Mouse (Mus musculus) spleen, postnatal 10 days (tissue): ENCODE measurements around the gene Lpin1.
A peak's percentile ranks its signal among the peaks of the same experiment; 100 is the strongest.

Experiments
- DNase-seq, 2 experiments: peaks; one replicate each; pipeline ENCODE4 v3.0.0; 2021 to 2022; ENCODE audit warnings: low spot score in 2 of 2

Lpin1 gene

DNA sequence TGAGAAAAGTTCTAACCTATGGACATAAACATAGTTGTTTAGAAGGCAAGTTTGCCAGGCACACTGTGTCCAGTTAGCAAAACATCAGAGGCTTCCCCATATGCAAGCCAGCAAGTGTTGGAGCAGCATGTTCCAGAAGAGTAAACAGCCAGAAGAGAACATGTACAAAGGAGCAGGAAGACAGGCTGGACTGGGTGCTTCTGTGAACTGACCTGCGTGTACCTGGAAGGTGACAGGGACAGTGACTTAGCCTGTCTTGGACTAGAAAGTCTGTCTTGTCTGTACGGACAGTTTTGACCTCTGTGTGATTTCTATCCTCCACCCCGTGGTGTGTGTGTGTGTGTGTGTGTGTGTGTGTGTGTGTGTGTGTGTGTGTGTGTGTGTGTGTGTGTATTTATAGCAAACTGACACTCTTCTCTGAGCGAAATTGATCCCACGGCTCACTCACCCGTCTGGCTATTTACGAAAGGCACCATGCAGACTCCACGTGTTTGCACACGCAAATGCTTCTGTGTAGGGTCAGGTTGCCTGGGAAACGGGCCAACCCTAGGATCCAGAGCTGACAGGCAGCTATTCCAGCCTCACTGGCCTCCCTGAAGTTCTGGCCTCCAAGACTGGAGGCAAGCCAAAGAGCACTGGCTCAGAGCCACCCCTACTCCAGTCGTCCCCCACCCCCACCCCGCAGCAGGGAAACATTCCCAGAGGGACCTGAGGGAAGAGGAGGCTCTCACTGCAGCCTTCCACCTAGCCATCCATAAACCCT, 7.9 kb upstream of the Lpin1 start:
- peak in 1 of 2 experiments; percentile 15 for DNase-seq

DNA sequence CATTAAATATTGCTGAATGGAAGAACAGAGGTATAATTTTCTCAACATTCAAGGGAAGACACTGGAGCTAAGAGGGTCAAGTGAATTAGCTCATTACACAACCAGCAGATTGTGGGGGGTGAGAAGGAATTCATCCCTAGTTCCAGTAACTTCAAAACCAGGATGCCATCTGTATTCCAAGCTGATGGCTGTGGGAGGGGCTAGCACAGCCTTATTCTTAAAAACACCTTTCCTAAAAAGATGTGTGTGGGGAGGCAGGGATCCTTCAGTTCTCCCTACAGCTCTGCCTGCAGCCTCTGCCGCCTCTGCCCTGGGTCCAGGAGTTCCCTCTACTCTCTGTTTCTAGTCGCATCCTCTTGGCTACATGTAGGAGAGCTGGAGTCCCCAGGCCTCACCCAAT, 5.0 kb upstream of the Lpin1 start:
- DNase-seq = no peak

DNA sequence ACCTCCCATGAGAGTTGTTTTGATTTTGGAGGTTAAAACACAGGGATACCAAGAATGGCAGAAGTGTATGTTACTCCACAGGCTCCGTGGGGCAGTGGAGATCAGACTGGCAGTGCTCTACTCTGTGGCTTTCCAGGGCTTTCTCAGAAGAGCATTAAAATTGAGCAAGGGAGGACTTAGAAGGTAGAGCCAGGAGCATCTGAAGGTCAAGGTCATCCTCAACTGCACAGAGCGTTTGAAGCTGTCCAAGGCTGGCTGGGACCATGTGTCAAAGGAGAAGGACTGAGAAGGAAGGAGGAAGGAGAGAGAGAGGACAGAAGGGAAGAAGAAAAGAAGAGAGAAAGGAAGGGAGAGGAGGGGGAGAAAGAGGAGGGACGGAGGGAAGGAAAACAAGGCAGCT, 3.8 kb upstream of the Lpin1 start:
- no peak for DNase-seq

- DNase-seq = no peak
These were observed 5.1 kb downstream of the Lpin1 start for GRCm38 (mm10) chr12:16605624-16606023.

GRCm38 (mm10) chr12:16602271-16602670, 8.5 kb downstream of the Lpin1 start:
- DNase-seq = no peak

- no peak for DNase-seq
These were observed 10.4 kb downstream of the Lpin1 start for GRCm38 (mm10) chr12:16600374-16600773.

DNA sequence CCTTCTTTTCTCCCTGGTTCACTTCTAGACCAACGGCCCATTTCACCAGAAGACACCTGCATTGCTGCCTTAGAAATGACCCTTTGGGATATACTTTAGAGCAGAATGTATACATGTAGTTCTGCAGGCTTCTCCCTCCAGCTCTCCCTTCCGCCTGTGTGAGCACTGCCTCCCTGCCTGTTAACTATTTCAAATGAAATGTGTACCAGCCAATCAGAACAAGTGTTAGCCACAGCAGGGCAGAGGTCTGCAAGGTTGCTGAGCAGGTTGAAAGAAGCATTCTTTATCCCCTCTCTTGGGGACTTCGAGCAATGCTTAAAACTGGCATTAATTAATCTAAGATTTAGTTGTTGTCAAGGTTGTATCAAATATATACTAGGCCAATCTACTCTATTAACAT, 11.4 kb downstream of the Lpin1 start:
- no peak for DNase-seq

GRCm38 (mm10) chr12:16593761-16594160, 17.0 kb downstream of the Lpin1 start:
- DNase-seq = no peak

- no peak for DNase-seq
These were observed 17.8 kb downstream of the Lpin1 start for GRCm38 (mm10) chr12:16593014-16593413.

DNA sequence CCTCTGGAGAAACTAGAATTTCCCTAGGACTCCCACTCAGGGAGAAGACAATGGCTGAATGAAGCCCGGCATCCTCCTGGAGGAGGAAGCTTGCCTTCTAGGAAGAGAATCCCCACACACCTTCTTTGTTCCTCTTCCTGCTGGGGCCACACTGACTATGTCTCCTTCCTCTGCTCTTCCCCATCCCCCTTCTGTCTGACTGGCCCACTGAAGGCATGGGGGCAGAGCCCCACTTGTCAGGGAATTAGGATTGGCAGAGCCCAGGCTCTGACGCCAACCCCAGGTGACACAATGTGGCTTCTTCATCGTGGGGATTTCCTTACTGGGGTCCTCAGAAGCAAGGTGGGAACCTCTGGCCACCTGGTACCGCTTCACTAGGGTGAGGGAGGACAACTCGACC, 18.3 kb downstream of the Lpin1 start:
- DNase-seq = no peak

DNA sequence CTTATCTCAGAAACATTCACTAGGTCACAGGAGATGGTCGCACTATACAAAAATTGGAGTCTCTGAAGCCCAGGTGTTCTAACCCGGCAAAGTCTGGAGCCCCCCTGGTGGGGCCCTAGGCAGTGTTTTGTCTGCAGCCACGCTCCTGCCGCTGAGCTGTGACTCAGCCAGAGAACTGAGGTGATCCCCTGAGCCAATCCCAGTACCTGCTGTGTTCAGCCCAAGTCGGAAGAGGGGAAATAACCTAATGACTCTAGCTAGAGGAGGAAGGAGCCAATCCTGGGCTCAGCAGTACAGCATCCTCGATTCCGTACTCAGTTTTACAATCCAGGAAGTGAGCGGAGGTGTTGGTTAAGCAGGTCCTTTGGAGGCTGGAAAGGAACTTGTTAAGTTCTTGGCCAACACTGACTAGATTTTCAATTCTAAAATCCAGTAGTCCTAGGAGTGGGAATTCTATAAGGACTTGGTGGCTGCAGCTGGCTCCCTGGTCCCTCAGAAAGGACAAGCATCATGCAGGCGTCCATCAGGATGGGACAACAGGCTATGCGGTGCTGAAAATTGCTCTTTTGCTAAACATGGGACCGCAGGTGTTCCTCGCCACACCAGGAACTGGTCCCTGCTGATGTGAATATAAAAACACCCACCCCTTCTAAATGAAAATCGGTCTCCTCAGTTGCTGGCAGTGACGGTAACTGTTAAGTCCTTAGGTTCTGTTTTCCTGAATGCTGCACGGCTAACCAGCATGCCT, 19.1 kb downstream of the Lpin1 start:
- DNase-seq = peak; percentile 44 to 80

- no peak for DNase-seq
These were observed 20.8 kb downstream of the Lpin1 start for GRCm38 (mm10) chr12:16589966-16590365.

DNA sequence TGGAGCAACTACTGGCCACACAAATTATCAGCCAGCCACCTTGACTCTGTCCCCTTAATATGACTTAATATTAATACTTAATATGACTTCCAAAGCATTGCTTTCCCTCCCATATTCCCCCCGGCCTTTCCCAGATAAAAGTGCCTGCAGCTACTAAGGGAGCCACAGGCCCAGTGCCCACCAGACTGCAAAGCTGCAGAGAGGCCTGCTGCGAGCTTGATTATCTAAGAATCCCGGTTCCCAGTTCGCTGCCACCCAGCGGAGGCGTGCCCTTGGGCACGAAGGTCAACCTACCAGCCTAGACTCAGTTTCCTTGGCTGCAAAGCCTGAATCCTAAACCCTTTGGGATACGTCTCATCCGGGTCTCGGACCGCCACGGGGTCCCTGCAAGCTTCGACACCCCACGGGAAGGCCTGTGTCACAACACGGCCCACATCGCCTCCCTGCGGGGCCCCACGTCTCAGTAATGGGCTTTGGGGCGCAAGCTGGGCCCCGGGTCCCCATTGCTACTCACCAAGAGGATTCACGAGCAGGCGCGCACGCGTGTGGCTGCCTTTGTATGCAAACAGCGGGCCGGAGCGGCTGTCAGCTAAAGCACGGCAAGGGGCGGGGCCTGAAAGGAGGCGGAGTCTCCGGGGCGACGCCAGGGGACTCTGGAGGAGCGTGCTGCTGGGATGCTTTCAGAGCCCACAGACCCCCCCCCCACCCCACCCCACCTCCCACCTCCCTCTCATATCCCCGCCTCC, 21.4 kb downstream of the Lpin1 start:
- DNase-seq = peak; percentile 77 to 94

DNA sequence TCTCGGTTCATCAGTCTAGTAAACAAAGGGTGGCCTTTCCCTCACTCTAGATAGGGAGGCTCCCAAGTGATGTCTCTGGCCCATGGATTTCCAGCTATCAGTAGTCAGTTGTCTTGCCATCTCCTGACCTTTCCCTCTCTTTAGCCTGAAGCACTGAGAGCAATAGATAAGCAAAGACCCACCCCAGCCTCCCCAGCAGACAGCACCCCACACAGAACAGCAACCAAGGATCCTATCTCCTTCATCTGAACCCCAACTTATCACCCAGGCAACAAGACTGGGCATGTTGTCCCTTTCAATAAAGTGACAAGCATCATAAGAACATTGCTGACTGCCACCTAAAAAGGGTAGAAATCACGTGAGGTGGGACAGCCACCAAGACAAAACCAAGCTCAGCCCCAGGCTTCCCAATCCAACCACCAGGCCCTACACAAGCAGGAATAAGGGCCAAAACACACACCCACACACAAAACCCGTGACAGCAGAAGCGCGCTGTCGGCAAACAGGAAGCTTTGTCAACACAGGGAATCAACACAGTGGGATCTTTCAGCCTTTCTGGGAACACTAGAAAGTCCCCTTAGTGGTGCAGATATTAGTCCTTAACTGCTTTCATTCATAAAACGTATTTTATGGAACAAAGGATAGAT, 22.2 kb downstream of the Lpin1 start:
- no peak for DNase-seq

- no peak for DNase-seq
These were observed 23.0 kb downstream of the Lpin1 start for GRCm38 (mm10) chr12:16587767-16588166.

DNA sequence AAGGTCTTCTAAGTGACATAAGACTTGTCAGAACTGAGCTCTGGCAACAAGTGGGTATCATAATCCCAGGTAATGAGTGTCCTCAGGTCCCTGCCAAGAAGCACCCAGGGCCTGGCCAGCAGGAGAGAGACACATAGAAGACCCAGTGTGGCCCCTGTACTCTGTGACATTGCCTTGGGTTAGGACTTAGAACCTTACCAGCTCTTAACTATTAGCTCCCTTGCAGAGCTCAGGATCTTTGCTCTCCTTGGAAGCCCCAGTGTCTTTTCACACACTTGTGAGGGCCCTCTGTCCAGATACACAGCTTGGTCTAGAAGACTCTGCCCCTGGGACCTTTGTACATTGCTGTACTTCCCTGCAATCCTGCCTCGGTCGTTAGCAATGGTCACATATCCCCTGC, 23.7 kb downstream of the Lpin1 start:
- no peak for DNase-seq

GRCm38 (mm10) chr12:16584964-16585363, 25.8 kb downstream of the Lpin1 start:
- no peak for DNase-seq

GRCm38 (mm10) chr12:16584035-16584682, 26.6 kb downstream of the Lpin1 start:
- DNase-seq = no peak

DNA sequence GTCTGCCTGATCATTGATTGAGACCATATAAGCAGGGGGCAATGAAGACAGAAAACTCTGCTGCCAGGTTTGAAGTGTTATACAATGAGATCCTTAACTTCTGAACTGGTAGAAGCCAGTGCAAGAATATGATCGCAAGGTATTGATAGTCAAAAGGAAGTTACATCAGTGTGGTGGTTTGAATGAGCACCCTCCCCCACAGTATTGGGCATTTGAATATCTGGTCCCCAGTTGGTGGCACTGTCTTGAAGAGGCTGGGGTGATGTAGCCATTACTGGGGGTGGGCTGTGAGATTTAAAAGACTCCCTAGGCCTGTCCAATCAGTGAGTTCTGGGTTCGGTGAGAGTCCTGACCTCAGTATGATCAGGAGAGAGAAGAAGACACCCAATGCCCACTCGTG, 27.5 kb downstream of the Lpin1 start:
- DNase-seq = no peak

- peak in 1 of 2 experiments; percentile 40 for DNase-seq
These were observed 30.5 kb downstream of the Lpin1 start for GRCm38 (mm10) chr12:16580306-16580705.

GRCm38 (mm10) chr12:16577665-16578233, 33.0 kb downstream of the Lpin1 start:
- DNase-seq = peak in 1 of 2 experiments; percentile 56
